Mouse (Mus musculus) CH12.LX (cell line): ENCODE data around the gene Myo5a. TPM values are rescaled to one million over a fixed set of nuclear protein-coding genes. Genes with fewer than 3 reads are reported as not detected.
A peak's percentile ranks its signal among the peaks of the same experiment; 100 is the strongest.

Experiments
- DNase-seq: peaks from one replicate; pipeline ENCODE4 v3.0.0-alpha.2; 2013; ENCODE audit errors: extremely low read depth
- H3K27ac ChIP-seq: 2 replicates; pipeline ENCODE4 v1.5.1; 2012; ENCODE audit warnings: low read depth, mild to moderate bottlenecking, control low read depth, moderate library complexity; ENCODE audit not compliant: insufficient read depth
- H3K27me3 ChIP-seq: replicated peaks from 2 replicates; pipeline ENCODE3; 2012; ENCODE audit warnings: inconsistent platforms
- H3K36me3 ChIP-seq, 2 experiments: replicated peaks in 1 of 2; 2 replicates each; pipeline versions ENCODE3 to v1.6.1; 2012; ENCODE audit warnings: inconsistent platforms in 1 of 2, low read length in 1 of 2, mild to moderate bottlenecking in 1 of 2, mixed read lengths in 1 of 2, moderate library complexity in 1 of 2; ENCODE audit not compliant: control insufficient read depth in 1 of 2, insufficient read depth in 1 of 2
- H3K4me1 ChIP-seq, 2 experiments: 2 replicates each; pipeline ENCODE4 v1.6.1; 2012; ENCODE audit warnings: inconsistent platforms in 1 of 2, moderate library complexity in 1 of 2; ENCODE audit not compliant: insufficient read depth in 2 of 2, control insufficient read depth in 1 of 2
- H3K4me2 ChIP-seq: 2 replicates; pipeline ENCODE4 v1.6.1; 2012; ENCODE audit warnings: low read depth, mild to moderate bottlenecking, control low read depth; ENCODE audit not compliant: poor library complexity, insufficient read depth, severe bottlenecking
- H3K4me3 ChIP-seq, 3 experiments: fragments of 150-350 bp in 1 of 3; sonication (generic) in 1 of 3; replicated peaks in 1 of 3; 2 replicates each; pipeline versions ENCODE3 to v1.5.1; 2011 to 2012; ENCODE audit warnings: low read depth in 2 of 3, low read length in 2 of 3, mild to moderate bottlenecking in 2 of 3, moderate library complexity in 2 of 3, control low read depth in 1 of 3, improper control_type of control experiment in 1 of 3, inconsistent platforms in 1 of 3, mixed read lengths in 1 of 3; ENCODE audit not compliant: poor library complexity in 1 of 3
- H3K79me2 ChIP-seq: replicated peaks from 2 replicates; pipeline ENCODE4 v1.6.1; 2012; ENCODE audit warnings: mild to moderate bottlenecking, moderate library complexity; ENCODE audit not compliant: control insufficient read depth, poor library complexity, insufficient read depth, severe bottlenecking; ENCODE audit errors: extremely low read depth
- H3K9ac ChIP-seq: 2 replicates; pipeline ENCODE4 v1.6.1; 2012; ENCODE audit warnings: low read depth, mild to moderate bottlenecking, control low read depth, moderate library complexity; ENCODE audit not compliant: insufficient read depth
- H3K9me3 ChIP-seq: replicated peaks from 2 replicates; pipeline ENCODE3; 2012; ENCODE audit warnings: low read length, inconsistent platforms, mixed read lengths
- BHLHE40 ChIP-seq: IDR thresholded peaks from 2 replicates; pipeline ENCODE4 v1.6.1; 2011; ENCODE audit warnings: mild to moderate bottlenecking, low read depth, low read length, improper control_type of control experiment
- CHD1 ChIP-seq: IDR thresholded peaks from 2 replicates; pipeline ENCODE4 v1.6.1; 2012; ENCODE audit warnings: low read depth, low read length, improper control_type of control experiment, inconsistent platforms
- CHD2 ChIP-seq: IDR thresholded peaks from 2 replicates; pipeline ENCODE4 v1.6.1; 2011; ENCODE audit warnings: low read length, improper control_type of control experiment
- CTCF ChIP-seq, 2 experiments: IDR thresholded peaks in 1 of 2; conservative IDR thresholded peaks in 1 of 2; 2 replicates each; pipeline ENCODE4 v1.5.1; 2011 to 2012; ENCODE audit warnings: low read depth in 2 of 2, low read length in 2 of 2, improper control_type of control experiment in 1 of 2, inconsistent platforms in 1 of 2, mild to moderate bottlenecking in 1 of 2, moderate library complexity in 1 of 2
- E2F4 ChIP-seq: IDR thresholded peaks from 2 replicates; pipeline ENCODE4 v1.6.1; 2011; ENCODE audit warnings: low read depth, low read length, improper control_type of control experiment; ENCODE audit not compliant: insufficient replicate concordance
- ELF1 ChIP-seq: IDR thresholded peaks from 2 replicates; pipeline ENCODE4 v1.6.1; 2014; ENCODE audit warnings: low read depth, mild to moderate bottlenecking, inconsistent platforms, low read length, improper control_type of control experiment
- EP300 ChIP-seq: IDR thresholded peaks from 2 replicates; pipeline ENCODE4 v1.6.1; 2011; ENCODE audit warnings: low read length, improper control_type of control experiment
- ETS1 ChIP-seq: conservative IDR thresholded peaks from 2 replicates; pipeline ENCODE4 v1.6.1; 2012; ENCODE audit warnings: low read depth, mild to moderate bottlenecking, inconsistent platforms, low read length, improper control_type of control experiment, moderate library complexity
- GABPA ChIP-seq: IDR thresholded peaks from 2 replicates; pipeline ENCODE4 v1.6.1; 2012; ENCODE audit warnings: low read depth, low read length, improper control_type of control experiment, inconsistent platforms; ENCODE audit not compliant: insufficient replicate concordance
- HCFC1 ChIP-seq: IDR thresholded peaks from 2 replicates; pipeline ENCODE4 v1.6.1; 2012; ENCODE audit warnings: low read depth, mild to moderate bottlenecking, inconsistent platforms, low read length, improper control_type of control experiment
- IRF4 ChIP-seq: IDR thresholded peaks from 2 replicates; pipeline ENCODE4 v1.6.1; 2014; ENCODE audit warnings: low read depth, mild to moderate bottlenecking, inconsistent platforms, low read length, improper control_type of control experiment
- JUN ChIP-seq: IDR thresholded peaks from 2 replicates; pipeline ENCODE4 v1.6.1; 2011; ENCODE audit warnings: low read depth, mild to moderate bottlenecking, low read length, improper control_type of control experiment, moderate library complexity; ENCODE audit not compliant: insufficient read depth
- JUND ChIP-seq: conservative IDR thresholded peaks from 2 replicates; pipeline ENCODE4 v1.6.1; 2011; ENCODE audit warnings: low read depth, low read length, improper control_type of control experiment
- KAT2A ChIP-seq: IDR thresholded peaks from 2 replicates; pipeline ENCODE4 v1.6.1; 2012; ENCODE audit warnings: low read length, improper control_type of control experiment, inconsistent platforms; ENCODE audit not compliant: insufficient replicate concordance
- MAFK ChIP-seq: IDR thresholded peaks from 2 replicates; pipeline ENCODE4 v1.6.1; 2011; ENCODE audit warnings: low read length, improper control_type of control experiment; ENCODE audit not compliant: insufficient replicate concordance
- MAX ChIP-seq: IDR thresholded peaks from 2 replicates; pipeline ENCODE4 v1.6.1; 2011; ENCODE audit warnings: low read length, improper control_type of control experiment
- MAZ ChIP-seq: IDR thresholded peaks from 2 replicates; pipeline ENCODE4 v1.6.1; 2012; ENCODE audit warnings: low read depth, mild to moderate bottlenecking, inconsistent platforms, low read length, improper control_type of control experiment, moderate library complexity
- MEF2A ChIP-seq: IDR thresholded peaks from 2 replicates; pipeline ENCODE4 v1.6.1; 2014; ENCODE audit warnings: low read depth, mild to moderate bottlenecking, inconsistent platforms, low read length, improper control_type of control experiment, borderline replicate concordance
- MXI1 ChIP-seq: IDR thresholded peaks from 2 replicates; pipeline ENCODE4 v1.6.1; 2011; ENCODE audit warnings: mild to moderate bottlenecking, low read depth, low read length, improper control_type of control experiment
- MYC ChIP-seq: IDR thresholded peaks from 2 replicates; pipeline ENCODE4 v1.6.1; 2011; ENCODE audit warnings: low read depth, mild to moderate bottlenecking, improper control_type of control experiment, low read length
- NELFE ChIP-seq: IDR thresholded peaks from 2 replicates; pipeline ENCODE4 v1.6.1; 2011; ENCODE audit warnings: low read depth, low read length, improper control_type of control experiment
- NRF1 ChIP-seq: IDR thresholded peaks from 2 replicates; pipeline ENCODE4 v1.6.1; 2014; ENCODE audit warnings: low read depth, mild to moderate bottlenecking, inconsistent platforms, low read length, improper control_type of control experiment, moderate library complexity
- PAX5 ChIP-seq: IDR thresholded peaks from 2 replicates; pipeline ENCODE4 v1.6.1; 2012; ENCODE audit warnings: low read length, inconsistent platforms, mixed read lengths
- POLR2A ChIP-seq: IDR thresholded peaks from 2 replicates; pipeline ENCODE4 v1.6.1; 2011; ENCODE audit warnings: low read depth, mild to moderate bottlenecking, improper control_type of control experiment, low read length
- POLR2AphosphoS2 ChIP-seq: IDR thresholded peaks from 2 replicates; pipeline ENCODE4 v1.6.1; 2011; ENCODE audit warnings: low read depth, low read length, improper control_type of control experiment
- RAD21 ChIP-seq: IDR thresholded peaks from 2 replicates; pipeline ENCODE4 v1.6.1; 2011; ENCODE audit warnings: low read depth, mild to moderate bottlenecking, low read length, improper control_type of control experiment, moderate library complexity
- RCOR1 ChIP-seq: conservative IDR thresholded peaks from 2 replicates; pipeline ENCODE4 v1.6.1; 2012; ENCODE audit warnings: low read depth, mild to moderate bottlenecking, inconsistent platforms, low read length, improper control_type of control experiment
- SIN3A ChIP-seq: IDR thresholded peaks from 2 replicates; pipeline ENCODE4 v1.6.1; 2012; ENCODE audit warnings: low read length, improper control_type of control experiment, inconsistent platforms
- SMC3 ChIP-seq: IDR thresholded peaks from 2 replicates; pipeline ENCODE4 v1.6.1; 2011; ENCODE audit warnings: low read depth, low read length, improper control_type of control experiment
- TBP ChIP-seq: conservative IDR thresholded peaks from 2 replicates; pipeline ENCODE4 v1.6.1; 2011; ENCODE audit warnings: low read depth, low read length, improper control_type of control experiment
- TCF12 ChIP-seq: IDR thresholded peaks from 2 replicates; pipeline ENCODE4 v1.6.1; 2014; ENCODE audit warnings: low read depth, mild to moderate bottlenecking, inconsistent platforms, low read length, improper control_type of control experiment
- UBTF ChIP-seq: IDR thresholded peaks from 2 replicates; pipeline ENCODE4 v1.6.1; 2012; ENCODE audit warnings: low read depth, mild to moderate bottlenecking, inconsistent platforms, low read length, improper control_type of control experiment, moderate library complexity
- USF1 ChIP-seq: IDR thresholded peaks from 2 replicates; pipeline ENCODE4 v1.6.1; 2014; ENCODE audit warnings: low read depth, mild to moderate bottlenecking, inconsistent platforms, low read length, improper control_type of control experiment
- USF2 ChIP-seq: conservative IDR thresholded peaks from 2 replicates; pipeline ENCODE4 v1.6.1; 2011; ENCODE audit warnings: low read depth, low read length, improper control_type of control experiment
- ZC3H11A ChIP-seq: IDR thresholded peaks from 2 replicates; pipeline ENCODE4 v1.6.1; 2012; ENCODE audit warnings: low read depth, mild to moderate bottlenecking, inconsistent platforms, low read length, improper control_type of control experiment
- ZKSCAN1 ChIP-seq: IDR thresholded peaks from 2 replicates; pipeline ENCODE4 v1.6.1; 2012; ENCODE audit warnings: low read depth, inconsistent platforms, low read length, improper control_type of control experiment, borderline replicate concordance
- ZMIZ1 ChIP-seq: IDR thresholded peaks from 2 replicates; pipeline ENCODE4 v1.6.1; 2012; ENCODE audit warnings: low read depth, mild to moderate bottlenecking, inconsistent platforms, low read length, improper control_type of control experiment
- ZNF384 ChIP-seq: IDR thresholded peaks from 2 replicates; pipeline ENCODE4 v1.6.1; 2012; ENCODE audit warnings: low read depth, low read length, improper control_type of control experiment, inconsistent platforms
- dilution Hi-C: fragments of 300-500 bp; cut with MboI; formaldehyde crosslinking; loops from 2 replicates; pipeline ENCODE4 v1.14.3; 2020; ENCODE audit warnings: low sequenced_read_pairs; ENCODE audit not compliant: extremely low pct_unique_long_range_greater_than_20kb, extremely low pct_ligation_motif_present
- in situ Hi-C: fragments of 300-500 bp; cut with MboI; formaldehyde crosslinking; loops from 3 replicates; pipeline ENCODE4 v1.14.3; 2019; ENCODE audit warnings: low sequenced_read_pairs, low pct_ligation_motif_present, low pct_unique_long_range_greater_than_20kb, mixed read lengths
- polyA plus RNA-seq: library from polyadenylated mRNA; unstranded; fragments of >175 nt; gene quantifications from 2 replicates; pipeline ENCODE4 v1.2.1, GENCODE M21; 2012; ENCODE audit warnings: low read depth; ENCODE audit not compliant: insufficient read length
- total RNA-seq, 2 experiments: library from RNA; depleted of rRNA; stranded (reverse); fragments of 300-350 nt in 1 of 2; fragments of >200 nt in 1 of 2; gene quantifications; 2 replicates each; pipeline ENCODE4 v1.2.3; 2012 to 2014

Myo5a gene
- total and polyA plus RNA-seq, 3 experiments, result 55.0 to 107 (median 66.6) TPM

GRCm38 (mm10) chr9:75197297-75197696, 126.5 kb downstream of the Myo5a start:
- Histone ChIP-seq H3K9me3 (no peaks in the 10 kb centered on the region), H3K4me2 (0 out of 2 replicates have a peak overlapping the region, but pooled peaks have one; percentile 61), H3K4me3 (no peak overlapping the region), H3K36me3 (peaks cover 30 to 65% of the 10 kb centered on the region in 2 experiments), H3K79me2 (0 out of 2 replicates have a peak, but pooled peaks cover 5% of the 10 kb centered on the region), H3K9ac (peak overlapping the region; percentile 6; the same call in 1 of the 2 replicates), H3K27ac (peak overlapping the region; percentile 73), H3K27me3 (no peaks in the 10 kb centered on the region), H3K4me1 (peaks cover 10 to 42% of the 10 kb centered on the region in 2 experiments)
- in situ Hi-C loops, result no loop called here
- peak; percentile 72 for DNase-seq
- dilution Hi-C loops, result no loop called here
- TF ChIP-seq CHD2, result 0 out of 2 replicates have a peak, but pooled peaks have one; percentile 13
- TF ChIP-seq E2F4, result no peak
- TF ChIP-seq TCF12, result no peak
- no peak for TF ChIP-seq USF1
- no peak for TF ChIP-seq JUN
- no peak for TF ChIP-seq HCFC1
- 0 out of 2 replicates have a peak, but pooled peaks have one; percentile 52 for TF ChIP-seq SIN3A
- no peak for TF ChIP-seq JUND
- no peak for TF ChIP-seq ETS1
- TF ChIP-seq USF2, result no peak
- TF ChIP-seq NRF1, result no peak
- no peak for TF ChIP-seq UBTF
- no peak for TF ChIP-seq PAX5
- TF ChIP-seq CHD1, result no peak
- peak; percentile 26; the same call in 1 of the 2 replicates for TF ChIP-seq MYC
- peak; percentile 43; the same call in 1 of the 2 replicates for TF ChIP-seq NELFE
- peak; percentile 83 for TF ChIP-seq SMC3
- no peak for TF ChIP-seq TBP
- TF ChIP-seq BHLHE40, result no peak
- TF ChIP-seq EP300, result peak; percentile 34; the same call in 1 of the 2 replicates
- 0 out of 2 replicates have a peak, but pooled peaks have one; percentile 38 for TF ChIP-seq IRF4
- no peak for TF ChIP-seq GABPA
- TF ChIP-seq MAX, result peak; percentile 26; the same call in 1 of the 2 replicates
- TF ChIP-seq MXI1, result no peak; the same call in 1 of the 2 replicates
- TF ChIP-seq KAT2A, result 0 out of 2 replicates have a peak, but pooled peaks have one; percentile 24
- no peak for TF ChIP-seq ZKSCAN1
- TF ChIP-seq RAD21, result peak; percentile 74
- peak in 1 of 2 experiments; percentile 81; a peak in 2 of 4 replicates for TF ChIP-seq CTCF (conservative IDR thresholded peaks at IDR 0.05 in 1 of 2, IDR thresholded peaks at IDR 0.05 in 1 of 2; ENCODE audit: low read depth in 2 of 2, low read length in 2 of 2)
- no peak for TF ChIP-seq ELF1
- TF ChIP-seq POLR2A, result no peak
- TF ChIP-seq RCOR1, result no peak
- no peak for TF ChIP-seq MAFK
- TF ChIP-seq MAZ, result no peak
- TF ChIP-seq POLR2AphosphoS2, result no peak
- no peak for TF ChIP-seq ZMIZ1
- TF ChIP-seq ZNF384, result no peak
- TF ChIP-seq ZC3H11A, result peak; percentile 39; the same call in 1 of the 2 replicates
- TF ChIP-seq MEF2A, result peak; percentile 59; the same call in 1 of the 2 replicates
- TF ChIP-seq, all 38 proteins: peak for 13
